Mouse (Mus musculus) limb, embryonic 12.5 days (tissue): ENCODE results near the gene Ell3. TPM values are rescaled to one million over a fixed set of nuclear protein-coding genes. Genes with fewer than 3 reads are reported as not detected.

ENCODE experiments used
- ATAC-seq: fragments of 200-750 bp; cut with Nextera tagmentation; 2 replicates; pipeline ENCODE4 v1.8.0; 2017; ENCODE audit warnings: low read depth, moderate TSS enrichment; ENCODE audit not compliant: insufficient number of reproducible peaks, insufficient read depth, low FRiP score, low TSS enrichment
- H3K27ac ChIP-seq: fragments of 300-500 bp; sonication (generic); 2 replicates; pipeline ENCODE4 v1.5.1; 2016; ENCODE audit warnings: mild to moderate bottlenecking, moderate library complexity
- H3K27me3 ChIP-seq: fragments of 300-500 bp; sonication (generic); 2 replicates; pipeline ENCODE4 v1.6.1; 2016; ENCODE audit warnings: mild to moderate bottlenecking, moderate library complexity
- H3K36me3 ChIP-seq: fragments of 300-500 bp; sonication (generic); 2 replicates; pipeline ENCODE4 v1.6.1; 2016; ENCODE audit warnings: mild to moderate bottlenecking, moderate library complexity
- H3K4me1 ChIP-seq: fragments of 300-500 bp; sonication (generic); replicated peaks from 2 replicates; pipeline ENCODE4 v1.6.1; 2016
- H3K4me2 ChIP-seq: fragments of 300-500 bp; sonication (generic); 2 replicates; pipeline ENCODE4 v1.6.1; 2016; ENCODE audit warnings: mild to moderate bottlenecking, moderate library complexity
- H3K4me3 ChIP-seq: fragments of 300-500 bp; sonication (generic); replicated peaks from 2 replicates; pipeline ENCODE4 v1.5.1; 2016; ENCODE audit warnings: mild to moderate bottlenecking
- H3K9ac ChIP-seq: fragments of 300-500 bp; sonication (generic); replicated peaks from 2 replicates; pipeline ENCODE4 v1.6.1; 2016; ENCODE audit warnings: mild to moderate bottlenecking, moderate library complexity
- H3K9me3 ChIP-seq: fragments of 300-500 bp; sonication (generic); 2 replicates; pipeline ENCODE4 v1.6.1; 2016; ENCODE audit warnings: mild to moderate bottlenecking, moderate library complexity
- WGBS: fragments of 180-500 bp; shearing (Covaris S2); methylation state at CpG from one replicate; pipeline ENCODE4 v1.1.7; 2016; 5-methylcytosine and 5-hydroxymethylcytosine counted together
- polyA plus RNA-seq: library from polyadenylated mRNA; unstranded; fragments of >200 nt; fragmentation: Nextera tagmentation; extraction: Ambion mirVana; gene quantifications from 2 replicates; pipeline ENCODE4 v1.2.1, GENCODE M21; 2016

Gene Ell3
- polyA plus RNA-seq, 1 experiment from 2014 or later = 13.5 TPM

GRCm38 (mm10) chr2:121446506-121446905, 2.4 kb upstream of the Ell3 start:
- H3K27ac ChIP-seq = no peak overlapping the region
- H3K9ac ChIP-seq = no peak overlapping the region
- no peak for ATAC-seq
- H3K9me3 ChIP-seq = no peaks in the 10 kb centered on the region
- H3K36me3 ChIP-seq = peaks cover 3% of the 10 kb centered on the region
- H3K4me1 ChIP-seq = peaks cover 32% of the 10 kb centered on the region
- no peak overlapping the region for H3K4me2 ChIP-seq
- 77% methylated on average over 4 of the region's 4 CpGs for WGBS
- H3K4me3 ChIP-seq = no peak overlapping the region
- peaks cover 6% of the 10 kb centered on the region for H3K27me3 ChIP-seq

DNA sequence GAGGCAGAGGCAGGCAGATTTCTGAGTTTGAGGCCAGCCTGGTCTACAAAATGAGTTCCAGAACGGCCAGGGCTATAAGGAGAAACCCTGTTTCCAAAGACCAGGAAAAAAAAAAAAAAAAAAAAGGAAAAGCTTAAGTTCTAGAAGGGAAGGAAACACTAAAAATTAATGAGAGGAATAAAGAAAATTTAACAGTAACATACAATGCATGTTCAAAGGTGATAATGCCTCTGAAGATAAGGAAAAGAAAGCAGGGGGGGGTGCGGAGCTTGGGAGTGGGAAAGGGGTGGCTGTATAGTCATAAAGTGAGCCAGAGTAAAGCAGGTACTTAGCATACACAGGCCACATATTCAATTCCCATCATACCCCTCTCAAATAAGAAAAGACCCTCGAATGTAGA, 1.0 kb upstream of the Ell3 start:
- Histone ChIP-seq H3K27ac (no peak overlapping the region), H3K9me3 (no peaks in the 10 kb centered on the region), H3K36me3 (no peaks in the 10 kb centered on the region), H3K4me1 (peaks cover 23% of the 10 kb centered on the region), H3K4me2 (no peak overlapping the region), H3K27me3 (peaks cover 6% of the 10 kb centered on the region), H3K4me3 (no peak overlapping the region), H3K9ac (no peak overlapping the region)
- no peak for ATAC-seq
- 74% methylated on average over 3 of the region's 3 CpGs for WGBS

GRCm38 (mm10) chr2:121443068-121443349, 1.1 kb downstream of the Ell3 start:
- Histone ChIP-seq H3K4me2 (peak overlapping the region; percentile 92), H3K36me3 (peaks cover 19% of the 10 kb centered on the region), H3K27me3 (peaks cover 6% of the 10 kb centered on the region), H3K4me1 (peaks cover 22% of the 10 kb centered on the region), H3K9ac (peak overlapping the region; percentile 55; the same call in 1 of the 2 replicates), H3K9me3 (no peaks in the 10 kb centered on the region), H3K4me3 (peak overlapping the region; percentile 53), H3K27ac (no peak overlapping the region)
- no peak for ATAC-seq
- 4% methylated on average over 8 of the region's 8 CpGs for WGBS

GRCm38 (mm10) chr2:121442259-121443067, 1.6 kb downstream of the Ell3 start:
- Histone ChIP-seq H3K4me2 (peak overlapping the region; percentile 92), H3K9me3 (no peaks in the 10 kb centered on the region), H3K9ac (peak overlapping the region; percentile 55), H3K27ac (no peak overlapping the region), H3K27me3 (peaks cover 6% of the 10 kb centered on the region), H3K4me1 (peaks cover 22% of the 10 kb centered on the region), H3K36me3 (peaks cover 24% of the 10 kb centered on the region), H3K4me3 (peak overlapping the region; percentile 53)
- ATAC-seq = peak; percentile 84
- WGBS = 2% methylated on average over 30 of the region's 30 CpGs

DNA sequence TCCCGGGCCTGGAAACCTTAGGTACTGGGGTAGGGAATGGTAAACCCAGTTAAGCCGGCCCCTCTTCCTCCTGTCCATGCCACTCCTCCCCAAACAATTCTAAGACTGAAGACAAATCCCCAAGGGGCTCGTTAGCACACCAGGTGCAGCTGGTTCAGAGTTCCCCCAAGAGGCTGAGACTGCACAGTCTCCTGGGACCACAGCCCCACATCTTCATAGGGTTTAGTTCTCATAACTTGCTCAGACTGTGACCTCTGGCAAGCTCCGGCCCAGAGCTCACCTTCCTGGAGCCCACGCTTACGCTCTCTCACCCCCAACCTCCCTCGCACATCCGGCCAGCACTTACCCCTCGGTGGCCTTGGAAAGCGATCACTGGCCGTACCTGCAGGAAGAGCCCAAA, 2.3 kb downstream of the Ell3 start:
- H3K9me3 ChIP-seq = no peaks in the 10 kb centered on the region
- H3K4me3 ChIP-seq = peak overlapping the region; percentile 53
- peak overlapping the region; percentile 55 for H3K9ac ChIP-seq
- WGBS = 6% methylated on average over 11 of the region's 11 CpGs
- peaks cover 6% of the 10 kb centered on the region for H3K27me3 ChIP-seq
- peaks cover 22% of the 10 kb centered on the region for H3K4me1 ChIP-seq
- H3K27ac ChIP-seq = no peak overlapping the region
- peaks cover 31% of the 10 kb centered on the region for H3K36me3 ChIP-seq
- ATAC-seq = peak; percentile 9; the same call in 1 of the 2 replicates
- peak overlapping the region; percentile 92 for H3K4me2 ChIP-seq

- H3K4me2 ChIP-seq = peak overlapping the region; percentile 92; the same call in 1 of the 2 replicates
- peaks cover 22% of the 10 kb centered on the region for H3K4me1 ChIP-seq
- peaks cover 38% of the 10 kb centered on the region for H3K36me3 ChIP-seq
- 53% methylated on average over 5 of the region's 5 CpGs for WGBS
- ATAC-seq = no peak
- no peak overlapping the region for H3K4me3 ChIP-seq
- no peak overlapping the region for H3K27ac ChIP-seq
- H3K9ac ChIP-seq = 0 out of 2 replicates have a peak overlapping the region, but pooled peaks have one; percentile 4
- peaks cover 6% of the 10 kb centered on the region for H3K27me3 ChIP-seq
- H3K9me3 ChIP-seq = no peaks in the 10 kb centered on the region
Observed at GRCm38 (mm10) chr2:121440834-121441605, 3.1 kb downstream of the Ell3 start.

- peaks cover 6% of the 10 kb centered on the region for H3K27me3 ChIP-seq
- no peak overlapping the region for H3K27ac ChIP-seq
- H3K9ac ChIP-seq = no peak overlapping the region
- H3K4me3 ChIP-seq = no peak overlapping the region
- peaks cover 22% of the 10 kb centered on the region for H3K4me1 ChIP-seq
- H3K36me3 ChIP-seq = peaks cover 50% of the 10 kb centered on the region
- ATAC-seq = no peak
- WGBS = 70% methylated on average over 4 of the region's 4 CpGs
- H3K4me2 ChIP-seq = no peak overlapping the region
- H3K9me3 ChIP-seq = no peaks in the 10 kb centered on the region
Observed at GRCm38 (mm10) chr2:121439746-121440145, 4.3 kb downstream of the Ell3 start.

GRCm38 (mm10) chr2:121434854-121435253, 9.2 kb downstream of the Ell3 start:
- WGBS = 98% methylated on average over 1 of the region's 1 CpGs
- ATAC-seq = no peak
- H3K9me3 ChIP-seq = no peaks in the 10 kb centered on the region
- H3K4me1 ChIP-seq = no peaks in the 10 kb centered on the region
- H3K36me3 ChIP-seq = peaks cover 99% of the 10 kb centered on the region
- no peak overlapping the region for H3K4me3 ChIP-seq
- no peak overlapping the region for H3K9ac ChIP-seq
- H3K27me3 ChIP-seq = no peaks in the 10 kb centered on the region
- no peak overlapping the region for H3K4me2 ChIP-seq
- no peak overlapping the region for H3K27ac ChIP-seq

DNA sequence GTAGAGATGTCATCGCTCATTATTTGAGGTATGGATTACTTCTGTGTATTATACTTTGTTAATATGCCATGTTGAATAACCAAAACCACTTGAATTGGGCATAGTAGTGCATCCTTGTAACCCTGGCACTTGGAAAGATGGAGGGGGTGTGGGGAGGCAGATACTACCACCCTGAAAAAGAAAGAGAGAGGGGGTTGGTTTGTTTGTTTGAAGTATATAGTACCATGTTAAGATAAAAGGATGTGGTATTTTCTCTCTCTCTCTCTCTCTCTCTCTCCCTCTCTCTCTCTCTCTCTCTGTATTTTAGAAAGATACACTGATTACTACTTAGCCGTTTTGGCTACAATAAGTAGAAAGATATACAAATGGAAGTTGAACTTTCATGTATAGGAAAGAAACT, 18.2 kb downstream of the Ell3 start:
- ATAC-seq = no peak
- WGBS = 94% methylated on average over 2 of the region's 2 CpGs

GRCm38 (mm10) chr2:121423166-121423565, 20.9 kb downstream of the Ell3 start:
- no peak overlapping the region for H3K9ac ChIP-seq
- no peak overlapping the region for H3K4me3 ChIP-seq
- no peak for ATAC-seq
- H3K4me1 ChIP-seq = no peaks in the 10 kb centered on the region
- 88% methylated on average over 2 of the region's 2 CpGs for WGBS
- H3K9me3 ChIP-seq = no peaks in the 10 kb centered on the region
- no peaks in the 10 kb centered on the region for H3K27me3 ChIP-seq
- peaks cover 90% of the 10 kb centered on the region for H3K36me3 ChIP-seq
- H3K27ac ChIP-seq = no peak overlapping the region
- H3K4me2 ChIP-seq = no peak overlapping the region

More for the DNA sequence above, 18.2 kb downstream of the Ell3 start:
- Histone ChIP-seq H3K4me2 (no peak overlapping the region), H3K27ac (no peak overlapping the region), H3K4me3 (no peak overlapping the region), H3K27me3 (no peaks in the 10 kb centered on the region), H3K36me3 (peaks cover 97% of the 10 kb centered on the region), H3K9ac (no peak overlapping the region), H3K4me1 (no peaks in the 10 kb centered on the region), H3K9me3 (no peaks in the 10 kb centered on the region)

GRCm38 (mm10) chr2:121418476-121418875, 25.6 kb downstream of the Ell3 start:
- H3K9ac ChIP-seq = no peak overlapping the region
- peaks cover 21% of the 10 kb centered on the region for H3K4me1 ChIP-seq
- no peak overlapping the region for H3K27ac ChIP-seq
- no peak for ATAC-seq
- H3K36me3 ChIP-seq = peaks cover 61% of the 10 kb centered on the region
- 94% methylated on average over 3 of the region's 3 CpGs for WGBS
- H3K4me2 ChIP-seq = no peak overlapping the region
- no peak overlapping the region for H3K4me3 ChIP-seq
- H3K27me3 ChIP-seq = no peaks in the 10 kb centered on the region
- no peaks in the 10 kb centered on the region for H3K9me3 ChIP-seq
